Mouse (Mus musculus) heart, postnatal 0 days (tissue): ENCODE data around the gene Zfp972. TPM values are rescaled to one million over a fixed set of nuclear protein-coding genes. Genes with fewer than 3 reads are reported as not detected.
"Not testable (repeated sequence)": the region's sequence is repeated elsewhere in the genome, so short reads cannot be mapped to it uniquely, and the experiment has no call there.

ENCODE experiments used
- ATAC-seq: fragments of 200-750 bp; cut with Nextera tagmentation; 2 replicates; pipeline ENCODE4 v1.8.0; 2017; ENCODE audit warnings: low read depth, moderate number of reproducible peaks, moderate library complexity; ENCODE audit not compliant: insufficient read depth
- DNase-seq: peaks from one replicate; pipeline ENCODE4 v3.0.0-alpha.2; 2016; ENCODE audit warnings: low spot score
- H3K27ac ChIP-seq: fragments of 300-500 bp; sonication (generic); 2 replicates; pipeline ENCODE4 v1.5.1; 2014; ENCODE audit warnings: low read depth, mild to moderate bottlenecking
- H3K27me3 ChIP-seq: fragments of 300-500 bp; sonication (generic); 2 replicates; pipeline ENCODE4 v1.6.1; 2014; ENCODE audit warnings: low read length, mixed read lengths; ENCODE audit not compliant: control insufficient read depth, insufficient read depth
- H3K36me3 ChIP-seq: fragments of 300-500 bp; sonication (generic); replicated peaks from 2 replicates; pipeline ENCODE4 v1.6.1; 2014; ENCODE audit warnings: low read length, mixed read lengths; ENCODE audit not compliant: control insufficient read depth, insufficient read depth
- H3K4me1 ChIP-seq: fragments of 300-500 bp; sonication (generic); 2 replicates; pipeline ENCODE4 v1.6.1; 2014; ENCODE audit warnings: antibody characterized with exemption; ENCODE audit not compliant: control insufficient read depth, insufficient read depth
- H3K4me2 ChIP-seq: fragments of 300-500 bp; sonication (generic); 2 replicates; pipeline ENCODE4 v1.6.1; 2014; ENCODE audit warnings: low read depth, mild to moderate bottlenecking, low read length, moderate library complexity
- H3K4me3 ChIP-seq: fragments of 300-500 bp; sonication (generic); 2 replicates; pipeline ENCODE4 v1.5.1; 2014; ENCODE audit warnings: low read depth, low read length
- H3K9ac ChIP-seq: fragments of 300-500 bp; sonication (generic); replicated peaks from 2 replicates; pipeline ENCODE4 v1.6.1; 2014; ENCODE audit warnings: low read depth, low read length, mixed read lengths
- H3K9me3 ChIP-seq: fragments of 300-500 bp; sonication (generic); replicated peaks from 2 replicates; pipeline ENCODE4 v1.6.1; 2016; ENCODE audit warnings: low read length; ENCODE audit not compliant: control insufficient read depth
- WGBS: fragments of 180-500 bp; shearing (Covaris S2); extraction: QIAGEN DNeasy Blood & Tissue Kit; methylation state at CpG from one replicate; pipeline ENCODE4 v1.1.7; 2014; 5-methylcytosine and 5-hydroxymethylcytosine counted together
- polyA plus RNA-seq: library from polyadenylated mRNA; unstranded; fragments of >200 nt; fragmentation: Nextera tagmentation; extraction: Ambion mirVana; gene quantifications from 2 replicates; pipeline ENCODE4 v1.2.1, GENCODE M21; 2015
- total RNA-seq: library from RNA; depleted of rRNA; stranded (reverse); fragments of >200 nt; gene quantifications from 2 replicates; pipeline ENCODE4 v1.2.3, GENCODE M21; 2014; ENCODE audit warnings: low replicate concordance; rRNA removed

Zfp972 gene
- total and polyA plus RNA-seq, 2 experiments from 2014 or later, result 0.89 TPM; not detected in 1

DNA sequence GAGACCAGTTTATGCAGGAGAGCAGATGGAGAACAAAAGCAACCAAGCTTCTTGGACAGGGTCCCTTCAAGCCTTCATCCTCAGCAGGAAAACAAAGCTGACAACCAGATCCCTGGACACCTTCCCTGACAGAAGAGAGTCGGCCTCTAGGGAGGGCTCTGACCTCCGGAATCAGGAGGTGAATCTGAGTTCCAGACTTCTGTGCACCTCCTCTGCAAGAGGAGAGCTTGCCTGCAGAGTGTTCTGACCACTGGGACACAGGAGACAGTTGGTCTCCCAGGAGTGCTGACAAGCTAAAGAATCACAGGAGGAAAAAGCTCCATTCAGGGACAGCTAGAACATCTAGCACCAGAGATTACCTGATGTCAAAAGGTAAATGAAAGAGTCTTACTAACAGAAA is 63.2 kb downstream of the Zfp972 start:
- DNase-seq, ATAC-seq, H3K9me3 ChIP-seq, H3K27ac ChIP-seq, H3K4me2 ChIP-seq, H3K4me1 ChIP-seq, H3K36me3 ChIP-seq, H3K27me3 ChIP-seq, H3K4me3 ChIP-seq, H3K9ac ChIP-seq: not testable (repeated sequence)
- WGBS, result 74% methylated on average over 2 of the region's 2 CpGs

Other genes with a start within 250 kb of the Zfp972 start
- gene Gm14322, start 166.3 kb downstream of the Zfp972 start, total RNA-seq, result 3.4 TPM in 1 of 2 replicates, not detected in the other
- gene Gm14322, start 166.3 kb downstream of the Zfp972 start, polyA plus RNA-seq, result 3.2 and 3.5 TPM in 2 replicates
- gene Gm14325, start 85.3 kb downstream of the Zfp972 start, total RNA-seq, result 17.9 and 160 TPM in 2 replicates
- 24.0 and 25.4 TPM in 2 replicates for gene Gm14325, start 85.3 kb downstream of the Zfp972 start, polyA plus RNA-seq
- 0.46 TPM in 1 of 2 replicates, not detected in the other for gene Gm14327, start 28.5 kb downstream of the Zfp972 start, total RNA-seq
- 5.6 and 5.7 TPM in 2 replicates for gene Gm14327, start 28.5 kb downstream of the Zfp972 start, polyA plus RNA-seq
- 7.3 and 12.3 TPM in 2 replicates for gene Gm14326, start 31.7 kb upstream of the Zfp972 start, total RNA-seq
- gene Gm14326, start 31.7 kb upstream of the Zfp972 start, polyA plus RNA-seq, result 30.4 and 37.8 TPM in 2 replicates
- gene Zfp971, start 97.7 kb upstream of the Zfp972 start, total RNA-seq, result 9.7 and 24.4 TPM in 2 replicates
- 13.6 and 15.2 TPM in 2 replicates for gene Zfp971, start 97.7 kb upstream of the Zfp972 start, polyA plus RNA-seq
- gene Zfp931, start 152.9 kb upstream of the Zfp972 start, total RNA-seq, result 4.6 and 9.7 TPM in 2 replicates
- gene Zfp931, start 152.9 kb upstream of the Zfp972 start, polyA plus RNA-seq, result 7.7 and 8.8 TPM in 2 replicates
- gene Phactr3, start 193.4 kb upstream of the Zfp972 start, total RNA-seq, result 4.0 TPM in 1 of 2 replicates, not detected in the other
- gene Phactr3, start 193.4 kb upstream of the Zfp972 start, polyA plus RNA-seq, result 3.4 and 3.6 TPM in 2 replicates